Mouse (Mus musculus) ES-Bruce4 (cell line): ENCODE measurements around the gene Spats2.

Source experiments
- EP300 ChIP-seq: IDR thresholded peaks from 2 replicates; pipeline ENCODE4 v1.6.1; 2011; ENCODE audit warnings: low read depth, low read length; ENCODE audit not compliant: insufficient read depth
- POLR2A ChIP-seq: IDR thresholded peaks from one replicate; pipeline ENCODE4 v1.8.1; 2011; ENCODE audit warnings: low read length; ENCODE audit not compliant: insufficient read depth

- TF ChIP-seq EP300 (0 out of 2 replicates have a peak, but pooled peaks have one; percentile 43), POLR2A (no peak)
Observed at GRCm38 (mm10) chr15:99093291-99094258, 32.1 kb upstream of the Spats2 start.
